Mouse (Mus musculus) liver, embryonic 16.5 days (tissue): Measurements from ENCODE around the gene Fbxl7. TPM values are rescaled to one million over a fixed set of nuclear protein-coding genes. Genes with fewer than 3 reads are reported as not detected.

ENCODE experiments used
- ATAC-seq: fragments of 200-750 bp; cut with Nextera tagmentation; 2 replicates; pipeline ENCODE4 v1.8.0; 2017; ENCODE audit warnings: low read depth, mild to moderate bottlenecking, moderate number of reproducible peaks, moderate library complexity
- H3K27ac ChIP-seq: fragments of 300-500 bp; sonication (generic); 2 replicates; pipeline ENCODE4 v1.5.1; 2014; ENCODE audit warnings: mild to moderate bottlenecking, low read length
- H3K27me3 ChIP-seq: fragments of 300-500 bp; sonication (generic); 2 replicates; pipeline ENCODE4 v1.6.1; 2014; ENCODE audit warnings: low read depth, low read length, mixed read lengths; ENCODE audit not compliant: control insufficient read depth, insufficient read depth
- H3K36me3 ChIP-seq: fragments of 300-500 bp; sonication (generic); 2 replicates; pipeline ENCODE4 v1.6.1; 2014; ENCODE audit warnings: mild to moderate bottlenecking; ENCODE audit not compliant: control insufficient read depth, insufficient read depth
- H3K4me1 ChIP-seq: fragments of 300-500 bp; sonication (generic); 2 replicates; pipeline ENCODE4 v1.6.1; 2014; ENCODE audit warnings: low read depth, low read length, mixed read lengths; ENCODE audit not compliant: control insufficient read depth
- H3K4me2 ChIP-seq: fragments of 300-500 bp; sonication (generic); 2 replicates; pipeline ENCODE4 v1.6.1; 2014; ENCODE audit warnings: low read depth, low read length, mixed read lengths
- H3K4me3 ChIP-seq: fragments of 300-500 bp; sonication (generic); 2 replicates; pipeline ENCODE4 v1.5.1; 2014; ENCODE audit warnings: low read depth, mild to moderate bottlenecking, low read length
- H3K9ac ChIP-seq: fragments of 300-500 bp; sonication (generic); 2 replicates; pipeline ENCODE4 v1.6.1; 2014; ENCODE audit warnings: low read depth, low read length
- H3K9me3 ChIP-seq: fragments of 300-500 bp; sonication (generic); replicated peaks from 2 replicates; pipeline ENCODE4 v1.6.1; 2016; ENCODE audit warnings: low read length; ENCODE audit not compliant: control insufficient read depth
- WGBS: fragments of 180-500 bp; shearing (Covaris S2); extraction: QIAGEN DNeasy Blood & Tissue Kit; methylation state at CpG from one replicate; pipeline ENCODE4 v1.1.7; 2014; ENCODE audit not compliant: insufficient replicate concordance; 5-methylcytosine and 5-hydroxymethylcytosine counted together
- polyA plus RNA-seq: library from polyadenylated mRNA; unstranded; fragments of >200 nt; fragmentation: Nextera tagmentation; extraction: Ambion mirVana; gene quantifications from 2 replicates; pipeline ENCODE4 v1.2.1, GENCODE M21; 2015

Fbxl7 gene
- polyA plus RNA-seq, 1 experiment from 2014 or later: 1.0 TPM

DNA sequence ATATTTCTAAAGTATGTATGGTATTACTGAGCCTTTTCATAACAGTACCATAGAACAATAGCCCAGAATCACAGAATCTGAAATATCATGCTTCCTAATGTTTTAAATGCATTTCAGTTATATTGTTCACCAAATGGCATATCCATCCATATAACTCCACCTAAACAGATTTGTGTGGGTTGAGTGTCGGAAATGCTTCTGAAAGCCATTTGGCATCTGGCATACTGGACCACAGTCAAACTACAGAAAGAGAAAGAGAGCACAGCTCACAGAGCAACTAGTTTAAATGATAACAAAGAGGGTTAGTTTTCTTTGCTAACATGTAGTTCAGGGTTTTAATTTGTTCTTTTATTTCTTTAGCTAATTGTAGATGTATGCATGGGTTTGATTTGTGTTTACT, 57.0 kb downstream of the Fbxl7 start:
- H3K36me3 ChIP-seq: no peaks in the 10 kb centered on the region
- no peak overlapping the region for H3K27ac ChIP-seq
- ATAC-seq: no peak
- no peaks in the 10 kb centered on the region for H3K4me1 ChIP-seq
- H3K9me3 ChIP-seq: no peaks in the 10 kb centered on the region
- no peak overlapping the region for H3K4me2 ChIP-seq
- no peak overlapping the region for H3K4me3 ChIP-seq
- no peak overlapping the region for H3K9ac ChIP-seq
- 47% methylated on average over 1 of the region's 1 CpGs for WGBS
- H3K27me3 ChIP-seq: no peaks in the 10 kb centered on the region

DNA sequence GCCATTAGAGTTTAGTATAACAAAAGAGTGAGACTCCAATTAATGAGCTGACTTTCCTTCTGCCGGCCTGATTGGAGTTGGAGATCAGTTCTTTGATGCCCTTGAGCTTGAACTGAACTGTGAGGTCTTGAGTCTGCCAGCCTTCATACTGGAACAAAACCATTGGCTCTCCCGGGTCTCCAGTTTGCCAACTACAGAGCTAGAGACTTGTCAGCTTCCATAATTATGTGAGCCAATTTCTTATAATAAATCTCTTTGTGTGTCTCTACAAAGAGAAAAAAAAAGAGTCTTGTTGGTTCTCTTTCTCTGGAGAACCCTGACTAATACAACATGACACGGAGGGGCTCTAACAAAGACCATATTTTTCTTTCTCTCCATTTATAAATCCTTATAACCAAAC, 58.2 kb downstream of the Fbxl7 start:
- WGBS: 54% methylated on average over 3 of the region's 3 CpGs
- no peaks in the 10 kb centered on the region for H3K4me1 ChIP-seq
- H3K4me3 ChIP-seq: no peak overlapping the region
- no peak overlapping the region for H3K4me2 ChIP-seq
- no peak for ATAC-seq
- H3K9ac ChIP-seq: no peak overlapping the region
- no peaks in the 10 kb centered on the region for H3K27me3 ChIP-seq
- no peaks in the 10 kb centered on the region for H3K36me3 ChIP-seq
- no peaks in the 10 kb centered on the region for H3K9me3 ChIP-seq
- H3K27ac ChIP-seq: no peak overlapping the region

DNA sequence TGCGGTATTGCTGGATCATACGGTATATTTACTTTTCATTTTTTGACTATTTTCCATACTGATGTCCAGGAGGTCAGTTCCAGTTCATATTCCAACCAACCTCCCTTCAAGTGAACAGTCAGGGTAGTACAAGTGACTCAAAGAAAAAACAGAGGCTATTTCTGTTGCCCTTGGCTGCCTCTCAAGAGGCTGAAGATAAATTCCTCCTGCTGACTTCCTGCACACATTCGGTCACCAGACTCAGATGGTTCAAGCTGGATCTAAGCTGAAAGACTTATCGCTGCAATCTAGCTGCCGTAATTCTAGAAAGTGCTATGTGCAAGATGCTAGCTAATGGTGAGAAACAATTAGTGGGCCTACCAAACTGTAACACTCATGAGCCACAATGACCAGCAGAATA, 61.0 kb downstream of the Fbxl7 start:
- ATAC-seq: no peak
- Histone ChIP-seq H3K27ac (no peak overlapping the region), H3K4me3 (no peak overlapping the region), H3K4me1 (no peaks in the 10 kb centered on the region), H3K9ac (no peak overlapping the region), H3K36me3 (no peaks in the 10 kb centered on the region), H3K9me3 (no peaks in the 10 kb centered on the region), H3K27me3 (no peaks in the 10 kb centered on the region), H3K4me2 (no peak overlapping the region)
- 63% methylated on average over 5 of the region's 5 CpGs for WGBS

DNA sequence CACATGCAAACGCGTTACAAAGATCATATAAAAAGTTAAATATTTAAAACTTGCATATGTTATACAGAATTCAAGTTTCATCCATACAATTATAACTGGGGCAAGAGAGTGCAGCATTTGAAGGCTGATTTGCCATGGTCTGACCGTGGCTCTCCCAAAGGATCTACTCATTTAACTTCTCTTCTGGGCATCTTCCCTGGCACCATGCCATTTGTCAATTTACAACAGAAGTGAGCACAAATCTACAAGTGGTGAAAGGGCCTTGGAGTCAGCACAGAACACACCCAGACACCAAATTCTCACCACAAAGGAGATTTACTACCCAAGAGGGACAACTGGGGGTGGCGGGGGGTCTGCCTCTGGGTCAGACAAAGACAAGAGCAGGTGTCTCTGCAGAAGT, 64.2 kb downstream of the Fbxl7 start:
- Histone ChIP-seq H3K4me3 (no peak overlapping the region), H3K9ac (no peak overlapping the region), H3K4me2 (no peak overlapping the region), H3K27ac (no peak overlapping the region), H3K4me1 (no peaks in the 10 kb centered on the region), H3K9me3 (no peaks in the 10 kb centered on the region), H3K36me3 (no peaks in the 10 kb centered on the region), H3K27me3 (no peaks in the 10 kb centered on the region)
- 58% methylated on average over 4 of the region's 4 CpGs for WGBS
- ATAC-seq: no peak

DNA sequence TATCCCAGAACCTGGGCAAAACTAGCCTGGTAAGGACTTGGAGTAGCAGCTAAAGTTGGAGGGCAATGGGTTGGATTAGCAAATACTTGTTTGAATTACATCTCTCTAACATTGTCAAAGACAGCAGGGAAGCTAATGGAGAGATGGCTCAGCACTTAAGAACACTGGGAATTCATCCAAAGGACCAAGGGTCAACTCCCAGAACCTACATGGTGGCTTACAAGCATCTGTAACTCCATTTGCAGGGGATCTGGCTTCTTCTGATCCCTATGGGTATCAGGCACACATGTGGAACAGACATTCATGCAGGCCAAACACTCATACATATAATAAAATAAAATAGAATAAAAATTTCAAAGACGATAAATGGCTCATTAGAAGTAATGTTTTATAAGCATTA, 78.4 kb downstream of the Fbxl7 start:
- no peaks in the 10 kb centered on the region for H3K4me1 ChIP-seq
- H3K9me3 ChIP-seq: no peaks in the 10 kb centered on the region
- 64% methylated on average over 1 of the region's 1 CpGs for WGBS
- no peak overlapping the region for H3K27ac ChIP-seq
- ATAC-seq: no peak
- no peak overlapping the region for H3K9ac ChIP-seq
- no peak overlapping the region for H3K4me3 ChIP-seq
- H3K36me3 ChIP-seq: no peaks in the 10 kb centered on the region
- no peak overlapping the region for H3K4me2 ChIP-seq
- H3K27me3 ChIP-seq: no peaks in the 10 kb centered on the region

DNA sequence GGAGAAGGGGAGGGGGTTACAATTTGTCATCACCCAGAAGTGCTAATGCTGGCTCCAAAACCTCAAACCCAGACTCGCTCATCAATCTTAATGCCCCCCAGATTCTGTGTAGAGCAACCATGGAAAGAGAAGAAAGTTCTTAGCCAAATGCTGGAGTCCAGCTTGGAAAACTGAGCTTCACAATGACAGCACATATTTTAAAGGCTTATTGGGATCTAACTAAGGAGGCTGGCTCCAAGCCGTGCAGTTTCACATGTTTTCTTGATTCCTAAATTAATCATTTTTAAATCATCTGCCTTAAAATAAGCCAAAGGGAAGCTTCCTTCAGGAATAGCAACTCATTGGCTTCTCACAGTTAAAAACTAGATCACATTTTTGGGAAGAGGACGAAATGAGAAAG, 82.5 kb downstream of the Fbxl7 start:
- Histone ChIP-seq H3K27me3 (no peaks in the 10 kb centered on the region), H3K27ac (no peak overlapping the region), H3K9me3 (no peaks in the 10 kb centered on the region; the same call in 1 of the 2 replicates), H3K36me3 (no peaks in the 10 kb centered on the region), H3K4me3 (no peak overlapping the region), H3K9ac (no peak overlapping the region), H3K4me2 (no peak overlapping the region), H3K4me1 (no peaks in the 10 kb centered on the region)
- ATAC-seq: no peak
- WGBS: 58% methylated on average over 3 of the region's 3 CpGs

DNA sequence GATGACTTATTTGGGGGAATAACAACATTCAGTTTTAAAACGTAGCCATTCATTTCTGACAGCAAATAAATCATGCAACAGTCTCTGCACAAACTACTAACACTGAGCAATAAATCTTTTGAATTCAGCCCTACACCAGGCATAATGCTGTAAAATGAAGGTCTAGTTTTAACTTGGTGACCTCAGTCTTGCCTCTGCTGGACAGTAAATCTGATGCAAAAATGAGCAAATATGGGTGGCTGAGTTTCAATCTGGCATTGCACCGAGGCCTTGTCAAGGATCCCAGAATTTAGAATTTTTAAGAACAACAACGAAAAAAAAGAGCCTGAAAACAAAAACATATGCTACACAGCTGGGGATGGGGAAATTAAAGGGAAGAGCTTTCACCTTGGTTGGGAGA, 85.8 kb downstream of the Fbxl7 start:
- no peak overlapping the region for H3K4me2 ChIP-seq
- no peak overlapping the region for H3K27ac ChIP-seq
- WGBS: 58% methylated on average over 3 of the region's 3 CpGs
- no peaks in the 10 kb centered on the region for H3K27me3 ChIP-seq
- no peaks in the 10 kb centered on the region for H3K4me1 ChIP-seq
- H3K4me3 ChIP-seq: no peak overlapping the region
- no peaks in the 10 kb centered on the region for H3K36me3 ChIP-seq
- ATAC-seq: no peak
- no peak overlapping the region for H3K9ac ChIP-seq
- H3K9me3 ChIP-seq: no peaks in the 10 kb centered on the region; the same call in 1 of the 2 replicates

DNA sequence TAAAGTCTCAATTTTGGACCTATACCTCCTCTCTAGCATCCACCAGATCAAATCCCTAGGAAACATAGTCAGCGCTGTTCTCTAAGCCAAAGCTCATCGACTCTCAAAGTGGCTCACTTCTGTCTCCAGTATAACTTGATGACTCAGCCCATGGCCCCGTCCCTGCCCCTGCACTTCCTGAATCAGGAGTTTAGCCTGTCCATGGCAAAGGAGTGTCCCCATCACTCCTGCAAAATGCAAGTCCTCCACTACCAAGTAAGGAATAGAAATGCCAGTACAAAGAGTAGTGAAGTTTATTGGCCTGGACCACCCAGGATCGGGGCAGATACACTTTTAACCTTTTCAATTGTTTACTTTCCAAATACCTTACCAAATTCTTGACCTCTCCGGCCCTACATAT, 91.3 kb downstream of the Fbxl7 start:
- Histone ChIP-seq H3K4me1 (no peaks in the 10 kb centered on the region), H3K4me3 (no peak overlapping the region), H3K27ac (no peak overlapping the region), H3K9ac (no peak overlapping the region), H3K36me3 (no peaks in the 10 kb centered on the region), H3K9me3 (no peaks in the 10 kb centered on the region), H3K4me2 (no peak overlapping the region), H3K27me3 (no peaks in the 10 kb centered on the region)
- ATAC-seq: no peak
- WGBS: 40% methylated on average over 5 of the region's 5 CpGs

DNA sequence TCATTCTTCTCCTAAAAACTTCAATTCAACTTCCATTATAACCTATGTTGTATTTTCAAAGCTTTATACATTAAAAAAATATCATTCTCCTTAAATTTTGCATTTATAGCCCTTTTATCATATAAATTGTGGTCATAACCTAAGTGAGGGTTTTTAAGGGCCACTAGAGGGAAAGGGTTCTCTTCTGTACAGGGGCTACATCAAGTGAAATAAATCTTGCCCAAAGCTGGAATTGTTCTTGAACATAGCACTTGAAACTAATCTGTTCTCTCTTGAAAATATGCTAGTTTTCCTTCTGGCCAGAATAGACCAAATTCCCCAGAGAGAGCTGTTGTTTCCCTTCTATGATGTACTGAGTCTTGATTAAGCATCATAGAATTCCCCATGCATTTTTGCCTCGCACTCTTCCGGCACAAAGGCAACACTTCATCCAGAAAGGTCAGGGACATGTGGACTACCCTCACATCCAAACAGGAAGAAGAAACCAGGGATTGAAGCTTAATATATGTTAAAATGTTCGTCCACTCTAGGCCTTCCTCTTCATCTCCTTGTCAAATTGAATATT, 95.8 kb downstream of the Fbxl7 start:
- Histone ChIP-seq H3K9ac (no peak overlapping the region), H3K4me3 (no peak overlapping the region), H3K27ac (no peak overlapping the region), H3K4me1 (no peaks in the 10 kb centered on the region), H3K9me3 (no peaks in the 10 kb centered on the region), H3K27me3 (no peaks in the 10 kb centered on the region), H3K36me3 (no peaks in the 10 kb centered on the region), H3K4me2 (no peak overlapping the region)
- no peak for ATAC-seq
- 58% methylated on average over 3 of the region's 3 CpGs for WGBS
